26 mouse cellular contexts compared by ENCODE assay signal in genomic region chr15:78583352-78583751, GRCm38 (mm10). TPM values are rescaled to one million over a fixed set of nuclear protein-coding genes. Genes with fewer than 3 reads are reported as not detected.
A peak's percentile ranks its signal among the peaks of the same experiment; 100 is the strongest.
DNase-seq lines count a peak whose midpoint lies in the region; TF ChIP-seq lines count a peak whose summit lies in the region.
"Had no signal": no experiment of that assay in that cellular context is flagged by ENCODE, and none has a peak within 500 bp of the region (broad histone marks: within the 10 kb centered on the region; RNA-seq: fewer than 3 reads in every experiment).

No protein-coding gene starts in this region.

- no peaks in the 10 kb centered on the region for H3K27me3 ChIP-seq in CH12.LX (replicated peaks)
- H3K27me3 ChIP-seq: midbrain, embryonic 15.5 days; neural tube, embryonic 15.5 days; Patski had no signal

- TF ChIP-seq EP300 in CH12.LX (IDR thresholded peaks at IDR 0.05; ENCODE audit: low read length), result peak; percentile 84

- H3K4me3 ChIP-seq in gastrocnemius, adult 2 months, result no peak overlapping the region
- no peak overlapping the region for H3K4me3 ChIP-seq in CH12.LX (replicated peaks in 1 of 3; ENCODE audit: low read depth in 2 of 3, low read length in 2 of 3, poor library complexity in 1 of 3)
- H3K4me3 ChIP-seq: embryonic facial prominence, embryonic 13.5 days; hindbrain, embryonic 12.5 days; layer of hippocampus, adult 2 months; liver, embryonic 12.5 days; midbrain, embryonic 15.5 days; neural tube, embryonic 15.5 days had no signal

- peaks cover 12% of the 10 kb centered on the region for H3K9me3 ChIP-seq in CH12.LX (replicated peaks; ENCODE audit: low read length)
- H3K9me3 ChIP-seq: liver, embryonic 12.5 days; megakaryocyte, embryonic 14.5 days; midbrain, embryonic 15.5 days; neural tube, embryonic 15.5 days had no signal

- no peaks in the 10 kb centered on the region for H3K79me2 ChIP-seq in CH12.LX (replicated peaks; ENCODE audit: control insufficient read depth, extremely low read depth, insufficient read depth, poor library complexity, severe bottlenecking)

- peak overlapping the region; percentile 54 for H3K4me2 ChIP-seq in CH12.LX (ENCODE audit: insufficient read depth, low read depth, poor library complexity, severe bottlenecking)
- H3K4me2 ChIP-seq: embryonic facial prominence, embryonic 13.5 days; hindbrain, embryonic 12.5 days; liver, embryonic 12.5 days; midbrain, embryonic 15.5 days; neural tube, embryonic 15.5 days had no signal

- dilution Hi-C loops in CH12.LX (cut with MboI; ENCODE audit: extremely low pct_ligation_motif_present, extremely low pct_unique_long_range_greater_than_20kb, low sequenced_read_pairs), result no loop called here

- TF ChIP-seq CTCF in gastrocnemius, adult 2 months (IDR thresholded peaks at IDR 0.05), result no peak
- no peak for TF ChIP-seq CTCF in CH12.LX (conservative IDR thresholded peaks at IDR 0.05 in 1 of 2, IDR thresholded peaks at IDR 0.05 in 1 of 2; ENCODE audit: low read depth in 2 of 2, low read length in 2 of 2)

- DNase-seq in gastrocnemius, adult 2 months, result peak; percentile 79
- DNase-seq in gastrocnemius, postnatal 4 days (ENCODE audit: low spot score in 2 of 2), result no peak
- peak; percentile 23 for DNase-seq in right cerebral cortex, adult 18-20 months
- no peak for DNase-seq in right cerebral cortex, postnatal 4 days
- DNase-seq in CH12.LX (ENCODE audit: extremely low read depth), result peak; percentile 79
- DNase-seq in ZHBTc4 (ENCODE audit: low read depth, low spot score), result peak; percentile 54
- no peak for DNase-seq in adipocyte (ENCODE audit: low spot score)
- no peak for DNase-seq in testis, postnatal 10 days (ENCODE audit: low spot score)
- DNase-seq: adrenal gland, postnatal 25 days; B cell, adult 2 months; cerebellum, adult 8-10 months; kidney, adult 8-10 months; kidney, postnatal 14 days; layer of hippocampus, postnatal 36 days; lung, adult 2 months; spleen, adult 18-20 months had no signal

- in situ Hi-C loops in CH12.LX (cut with MboI; ENCODE audit: low pct_ligation_motif_present, low pct_unique_long_range_greater_than_20kb, low sequenced_read_pairs), result no loop called here

- H3K36me3 ChIP-seq in CH12.LX (replicated peaks in 1 of 2; ENCODE audit: control insufficient read depth in 1 of 2, insufficient read depth in 1 of 2, low read length in 1 of 2), result no peaks in the 10 kb centered on the region
- H3K36me3 ChIP-seq: embryonic facial prominence, embryonic 13.5 days; hindbrain, embryonic 12.5 days; liver, embryonic 12.5 days; midbrain, embryonic 15.5 days; neural tube, embryonic 15.5 days had no signal

- peaks cover 30 to 73% of the 10 kb centered on the region in 2 experiments for H3K4me1 ChIP-seq in CH12.LX (ENCODE audit: control insufficient read depth in 1 of 2, insufficient read depth in 2 of 2)

- TF ChIP-seq RAD21 in CH12.LX (IDR thresholded peaks at IDR 0.05; ENCODE audit: low read depth, low read length), result no peak

- H3K27ac ChIP-seq in gastrocnemius, adult 2 months, result peak overlapping the region; percentile 66; the same call in 1 of the 2 replicates
- peak overlapping the region; percentile 79 for H3K27ac ChIP-seq in CH12.LX (ENCODE audit: insufficient read depth, low read depth)
- H3K27ac ChIP-seq: embryonic facial prominence, embryonic 13.5 days; hindbrain, embryonic 12.5 days; layer of hippocampus, adult 2 months; liver, embryonic 12.5 days; midbrain, embryonic 15.5 days; neural tube, embryonic 15.5 days had no signal

- peak; percentile 29; the same call in 1 of the 2 replicates for TF ChIP-seq POLR2A in CH12.LX (IDR thresholded peaks at IDR 0.05; ENCODE audit: low read depth, low read length)

- intact Hi-C loops in gastrocnemius, adult 2 months (cut with DNase I), result loop anchor here (5.0 kb wide), 2 partner anchors 71 to 136 kb away; no protein-coding TSS in a partner anchor

- no peak overlapping the region; the same call in 1 of the 2 replicates for H3K9ac ChIP-seq in CH12.LX (ENCODE audit: insufficient read depth, low read depth)
- H3K9ac ChIP-seq: embryonic facial prominence, embryonic 13.5 days; hindbrain, embryonic 12.5 days; liver, embryonic 12.5 days; midbrain, embryonic 15.5 days; neural tube, embryonic 15.5 days had no signal

TF ChIP-seq in CH12.LX, 34 proteins besides CTCF, POLR2A, EP300 and RAD21:
- TF ChIP-seq IRF4 (IDR thresholded peaks at IDR 0.05; ENCODE audit: low read depth, low read length), result peak; percentile 70
- peak; percentile 35; the same call in 1 of the 2 replicates for TF ChIP-seq SIN3A (IDR thresholded peaks at IDR 0.05; ENCODE audit: low read length)
- TF ChIP-seq MYC (IDR thresholded peaks at IDR 0.05; ENCODE audit: low read depth, low read length), result no peak
- no peak for TF ChIP-seq CHD1 (IDR thresholded peaks at IDR 0.05; ENCODE audit: low read depth, low read length)
- TF ChIP-seq MAZ (IDR thresholded peaks at IDR 0.05; ENCODE audit: low read depth, low read length), result peak; percentile 13; the same call in 1 of the 2 replicates
- no peak for TF ChIP-seq ZKSCAN1 (IDR thresholded peaks at IDR 0.05; ENCODE audit: borderline replicate concordance, low read depth, low read length)
- peak; percentile 91 for TF ChIP-seq TCF12 (IDR thresholded peaks at IDR 0.05; ENCODE audit: low read depth, low read length)
- peak; percentile 64; the same call in 1 of the 2 replicates for TF ChIP-seq CHD2 (IDR thresholded peaks at IDR 0.05; ENCODE audit: low read length)
- no peak for TF ChIP-seq USF2 (conservative IDR thresholded peaks at IDR 0.05; ENCODE audit: low read depth, low read length)
- TF ChIP-seq RCOR1 (conservative IDR thresholded peaks at IDR 0.05; ENCODE audit: low read depth, low read length), result peak; percentile 77; the same call in 1 of the 2 replicates
- no peak for TF ChIP-seq NRF1 (IDR thresholded peaks at IDR 0.05; ENCODE audit: low read depth, low read length)
- peak; percentile 59 for TF ChIP-seq MXI1 (IDR thresholded peaks at IDR 0.05; ENCODE audit: low read depth, low read length)
- TF ChIP-seq BHLHE40 (IDR thresholded peaks at IDR 0.05; ENCODE audit: low read depth, low read length), result peak; percentile 66
- TF ChIP-seq HCFC1 (IDR thresholded peaks at IDR 0.05; ENCODE audit: low read depth, low read length), result 0 out of 2 replicates have a peak, but pooled peaks have one; percentile 23
- peak; percentile 81 for TF ChIP-seq MAFK (IDR thresholded peaks at IDR 0.05; ENCODE audit: insufficient replicate concordance, low read length)
- TF ChIP-seq NELFE (IDR thresholded peaks at IDR 0.05; ENCODE audit: low read depth, low read length), result no peak; the same call in 1 of the 2 replicates
- TF ChIP-seq ETS1 (conservative IDR thresholded peaks at IDR 0.05; ENCODE audit: low read depth, low read length), result peak; percentile 96
- TF ChIP-seq MEF2A (IDR thresholded peaks at IDR 0.05; ENCODE audit: borderline replicate concordance, low read depth, low read length), result peak; percentile 97
- no peak for TF ChIP-seq USF1 (IDR thresholded peaks at IDR 0.05; ENCODE audit: low read depth, low read length)
- 0 out of 2 replicates have a peak, but pooled peaks have one; percentile 30 for TF ChIP-seq ELF1 (IDR thresholded peaks at IDR 0.05; ENCODE audit: low read depth, low read length)
- TF ChIP-seq E2F4 (IDR thresholded peaks at IDR 0.05; ENCODE audit: insufficient replicate concordance, low read depth, low read length), result no peak

RNA-seq across cellular contexts. Expression of gene Rac2, which starts 10.8 kb away (rescaled TPM):
- 1 to 10 TPM; 1.4 to 1.7 TPM for total RNA-seq in gastrocnemius, adult 2 months (2021)
- 10 to 100 TPM in 1 of 2 experiments, 1 to 10 TPM in 1; 4.6 to 10.2 TPM for total RNA-seq in gastrocnemius, postnatal 4 days (2021)
- 314 and 453 TPM in 2 replicates for total RNA-seq in CH12.LX (2012; rRNA removed)
- 142 and 160 TPM in 2 replicates for total RNA-seq in CH12.LX (2014; rRNA removed)
- 883 and 942 TPM in 2 replicates for polyA plus RNA-seq in CH12.LX (2012; ENCODE audit: insufficient read length, low read depth)
- polyA plus RNA-seq: Patski had no signal

RNA-seq across cellular contexts. Expression of gene Cyth4, which starts 13.5 kb away (rescaled TPM):
- 1 to 10 TPM; 1.9 TPM for total RNA-seq in gastrocnemius, adult 2 months (2021)
- 10 to 100 TPM in 1 of 2 experiments, 1 to 10 TPM in 1; 8.6 to 10.1 TPM for total RNA-seq in gastrocnemius, postnatal 4 days (2021)
- 42.2 and 51.9 TPM in 2 replicates for total RNA-seq in CH12.LX (2012; rRNA removed)
- 38.6 and 39.2 TPM in 2 replicates for total RNA-seq in CH12.LX (2014; rRNA removed)
- polyA plus RNA-seq in CH12.LX (2012; ENCODE audit: insufficient read length, low read depth), result 75.3 and 80.5 TPM in 2 replicates

RNA-seq across cellular contexts. Expression of gene Sstr3, which starts 38.9 kb away (rescaled TPM):
- under 1 TPM in 1 of 2 experiments, not detected in 1; 0.05 TPM for total RNA-seq in gastrocnemius, adult 2 months (2021)
- under 1 TPM in 1 of 2 experiments, not detected in 1; 0.05 TPM for total RNA-seq in gastrocnemius, postnatal 4 days (2021)
- total RNA-seq in CH12.LX (2012; rRNA removed) (not detected in 2 replicates), CH12.LX (2014; rRNA removed) (not detected in 2 replicates)
- polyA plus RNA-seq in CH12.LX (2012; ENCODE audit: insufficient read length, low read depth), result 0.14 and 0.36 TPM in 2 replicates
- total RNA-seq: gastrocnemius, postnatal 36 days had no signal
- polyA plus RNA-seq: embryonic facial prominence, embryonic 13.5 days; limb, embryonic 11.5 days had no signal

RNA-seq across cellular contexts. Expression of gene C1qtnf6, which starts 52.1 kb away (rescaled TPM):
- total RNA-seq in gastrocnemius, adult 2 months (2021), result 1 to 10 TPM; 2.7 to 7.6 TPM
- 10 to 100 TPM; 66.7 to 75.1 TPM for total RNA-seq in gastrocnemius, postnatal 4 days (2021)
- total RNA-seq in CH12.LX (2012; rRNA removed), result 4.1 and 6.3 TPM in 2 replicates
- total RNA-seq in CH12.LX (2014; rRNA removed), result 5.0 and 5.7 TPM in 2 replicates
- polyA plus RNA-seq in CH12.LX (2012; ENCODE audit: insufficient read length, low read depth), result 27.7 and 28.1 TPM in 2 replicates

Comparison
In these comparisons a context has a peak if more than half of its experiments do, and no peak if none do; other contexts are left out.
1. DNase-seq: peak in gastrocnemius, adult 2 months (single experiment), right cerebral cortex, adult 18-20 months (single experiment), CH12.LX (single experiment) and ZHBTc4 (single experiment); none in gastrocnemius, postnatal 4 days (0 of 2), right cerebral cortex, postnatal 4 days (single experiment), adipocyte (single experiment) and testis, postnatal 10 days (single experiment).
2. RNA of gene Rac2, which starts 10.8 kb away (total RNA-seq): 142 to 453 TPM in CH12.LX; 4.6 to 10.2 TPM in gastrocnemius, postnatal 4 days and 1.4 to 1.7 TPM in gastrocnemius, adult 2 months; every median in the first group is over 10 times any median in the second.